Mouse (Mus musculus) ES-Bruce4 (cell line): ENCODE data around the gene Gadd45b. TPM values are rescaled to one million over a fixed set of nuclear protein-coding genes. Genes with fewer than 3 reads are reported as not detected.

Source experiments
- H3K27ac ChIP-seq: 2 replicates; pipeline ENCODE4 v1.5.1; 2012; ENCODE audit warnings: low read length, inconsistent platforms; ENCODE audit not compliant: insufficient read depth
- H3K27me3 ChIP-seq: 2 replicates; pipeline ENCODE4 v1.6.1; 2012; ENCODE audit warnings: mild to moderate bottlenecking, low read length, inconsistent platforms; ENCODE audit not compliant: control insufficient read depth, poor library complexity, insufficient read depth, severe bottlenecking
- H3K36me3 ChIP-seq: 2 replicates; pipeline ENCODE4 v1.6.1; 2012; ENCODE audit warnings: inconsistent platforms, mild to moderate bottlenecking, low read length, moderate library complexity; ENCODE audit not compliant: control insufficient read depth, poor library complexity, insufficient read depth, severe bottlenecking
- H3K4me1 ChIP-seq: one replicate; pipeline ENCODE4 v1.8.1; 2011; ENCODE audit warnings: low read length; ENCODE audit not compliant: control insufficient read depth, insufficient read depth
- H3K4me3 ChIP-seq: 2 replicates; pipeline ENCODE4 v1.5.1; 2011; ENCODE audit warnings: low read depth, mild to moderate bottlenecking, low read length
- H3K9ac ChIP-seq: 2 replicates; pipeline ENCODE4 v1.6.1; 2012; ENCODE audit warnings: low read depth, mild to moderate bottlenecking, inconsistent platforms; ENCODE audit not compliant: poor library complexity, severe bottlenecking
- H3K9me3 ChIP-seq: replicated peaks from 2 replicates; pipeline ENCODE4 v1.6.1; 2012; ENCODE audit warnings: mild to moderate bottlenecking, low read length, inconsistent platforms; ENCODE audit not compliant: control insufficient read depth, poor library complexity, insufficient read depth, severe bottlenecking
- CTCF ChIP-seq: IDR thresholded peaks from one replicate; pipeline ENCODE4 v1.8.1; 2011; ENCODE audit warnings: low read depth, low read length
- EP300 ChIP-seq: IDR thresholded peaks from 2 replicates; pipeline ENCODE4 v1.6.1; 2011; ENCODE audit warnings: low read depth, low read length; ENCODE audit not compliant: insufficient read depth
- POLR2A ChIP-seq: IDR thresholded peaks from one replicate; pipeline ENCODE4 v1.8.1; 2011; ENCODE audit warnings: low read length; ENCODE audit not compliant: insufficient read depth
- polyA plus RNA-seq: library from polyadenylated mRNA; stranded (reverse); fragments of >200 nt; gene quantifications from 2 replicates; pipeline ENCODE4 v1.2.4, GENCODE M21; 2011; ENCODE audit warnings: low read depth; ENCODE audit not compliant: missing spikeins, insufficient read depth, insufficient read length

The Gadd45b gene
- polyA plus RNA-seq, 1 experiment, result 80.7 TPM

DNA sequence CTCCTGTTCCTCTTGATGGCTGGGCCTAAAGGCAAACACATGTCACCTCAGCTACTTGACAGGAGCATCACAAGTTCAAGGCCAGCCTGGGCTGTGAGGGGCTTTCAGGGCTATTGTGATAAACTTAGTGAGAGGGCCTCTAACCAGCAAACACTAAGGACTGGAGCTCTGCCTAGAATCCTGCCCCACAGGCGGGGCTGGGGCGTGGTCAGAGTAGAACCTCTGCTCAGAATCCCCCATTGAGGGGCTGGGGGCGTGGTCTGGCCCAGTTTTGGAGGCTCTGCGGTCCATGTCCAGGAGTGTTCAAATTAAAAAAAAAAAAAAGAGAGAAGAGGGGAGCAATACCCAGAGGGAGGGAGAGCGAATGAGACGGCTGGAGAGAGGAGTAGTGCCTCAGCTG is 34.2 kb upstream of the Gadd45b start:
- no peaks in the 10 kb centered on the region for H3K36me3 ChIP-seq
- no peak overlapping the region for H3K9ac ChIP-seq
- TF ChIP-seq CTCF, result no peak
- TF ChIP-seq POLR2A, result no peak
- TF ChIP-seq EP300, result no peak

DNA sequence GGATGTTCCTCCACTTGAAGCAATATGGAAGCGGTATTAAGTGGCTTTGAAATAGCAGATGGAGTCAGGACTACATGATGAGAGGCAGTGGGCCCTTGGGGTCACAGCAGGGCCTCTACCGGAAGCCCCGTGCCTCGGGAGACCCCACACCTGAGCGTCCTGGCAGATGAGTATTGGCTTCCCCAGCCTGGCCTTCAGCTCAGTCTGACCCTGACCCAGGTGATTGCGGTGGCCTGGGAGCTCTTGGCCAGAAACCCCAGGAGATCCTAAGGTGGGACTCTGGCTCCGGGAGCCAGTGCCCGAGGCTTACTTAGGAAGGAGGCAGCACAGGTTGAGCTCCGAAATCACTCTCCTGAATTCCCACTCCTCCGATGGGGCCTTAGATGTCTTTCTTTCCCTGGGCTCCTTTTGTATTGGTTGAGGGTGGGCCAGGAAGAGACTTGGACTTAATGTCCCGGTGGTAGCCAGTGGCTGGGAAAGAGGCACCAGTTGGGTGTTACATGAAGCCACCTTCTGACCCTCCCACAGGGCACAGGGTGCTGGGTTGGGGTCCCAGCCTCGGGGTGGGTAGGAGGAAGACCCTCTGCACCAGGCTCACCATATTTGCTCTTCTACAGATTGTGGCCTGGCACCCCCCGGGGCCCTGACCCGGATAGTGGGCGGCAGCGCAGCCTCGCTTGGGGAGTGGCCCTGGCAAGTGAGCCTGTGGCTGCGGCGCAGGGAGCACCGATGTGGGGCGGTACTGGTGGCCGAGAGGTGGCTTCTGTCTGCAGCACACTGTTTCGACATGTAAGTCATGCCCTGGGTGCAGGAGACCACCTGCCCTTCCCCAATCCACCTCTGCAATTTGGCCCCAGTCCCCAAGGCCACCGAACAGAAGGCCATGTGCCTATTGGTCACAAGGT is 33.0 kb upstream of the Gadd45b start:
- TF ChIP-seq POLR2A, result no peak
- TF ChIP-seq CTCF, result no peak
- TF ChIP-seq EP300, result no peak
- Histone ChIP-seq H3K9me3 (no peaks in the 10 kb centered on the region), H3K4me3 (peak overlapping the region; percentile 3; the same call in 1 of the 2 replicates), H3K4me1 (peaks cover 2% of the 10 kb centered on the region), H3K27ac (no peak overlapping the region), H3K36me3 (no peaks in the 10 kb centered on the region), H3K9ac (no peak overlapping the region), H3K27me3 (no peaks in the 10 kb centered on the region)

More for the DNA sequence above, 34.2 kb upstream of the Gadd45b start:
- Histone ChIP-seq H3K4me1 (peaks cover 2% of the 10 kb centered on the region), H3K27me3 (no peaks in the 10 kb centered on the region), H3K4me3 (no peak overlapping the region), H3K27ac (no peak overlapping the region), H3K9me3 (no peaks in the 10 kb centered on the region)

DNA sequence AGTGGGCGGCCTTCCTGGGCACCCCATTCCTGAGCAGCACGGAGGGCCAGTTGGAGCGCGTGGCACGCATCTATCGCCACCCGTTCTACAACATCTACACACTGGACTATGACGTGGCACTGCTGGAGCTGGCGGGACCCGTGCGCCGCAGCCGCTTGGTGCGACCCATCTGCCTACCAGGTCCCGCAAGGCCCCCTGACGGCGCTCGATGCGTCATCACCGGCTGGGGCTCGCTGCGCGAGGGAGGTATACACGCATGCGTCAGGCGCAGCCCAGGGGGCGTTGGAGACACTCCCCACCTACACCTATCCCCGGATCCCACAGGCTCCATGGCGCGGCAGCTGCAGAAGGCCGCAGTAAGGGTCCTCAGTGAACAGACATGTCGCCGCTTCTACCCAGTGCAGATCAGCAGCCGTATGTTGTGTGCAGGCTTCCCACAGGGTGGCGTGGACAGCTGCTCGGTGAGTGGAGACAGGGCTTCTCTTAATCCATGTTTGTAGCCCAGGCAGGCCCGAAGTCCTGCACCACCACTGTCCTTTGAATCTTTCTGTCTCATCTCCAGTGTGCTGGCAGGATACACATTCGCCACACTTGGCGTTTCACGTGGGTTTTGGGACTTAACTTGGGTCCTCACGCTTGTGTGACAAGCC is 31.9 kb upstream of the Gadd45b start:
- Histone ChIP-seq H3K9ac (peak overlapping the region; percentile 4; the same call in 1 of the 2 replicates), H3K4me3 (peak overlapping the region; percentile 47)

DNA sequence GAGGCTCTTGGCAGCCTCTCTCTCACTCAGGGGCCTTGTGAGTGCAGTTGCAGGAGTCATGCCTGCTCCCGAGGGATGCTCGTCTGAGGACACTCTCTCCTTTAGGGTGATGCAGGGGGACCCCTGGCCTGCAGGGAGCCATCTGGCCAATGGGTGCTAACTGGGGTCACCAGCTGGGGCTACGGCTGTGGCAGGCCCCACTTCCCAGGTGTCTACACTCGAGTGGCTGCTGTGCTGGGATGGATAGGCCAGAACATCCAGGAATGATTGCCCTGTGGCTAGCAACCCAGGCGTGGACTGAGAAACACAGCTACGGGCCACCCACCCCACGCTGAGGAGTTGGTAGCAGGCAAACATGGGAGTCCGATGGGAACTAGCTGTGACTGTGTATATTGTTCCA is 30.8 kb upstream of the Gadd45b start:
- Histone ChIP-seq H3K36me3 (no peaks in the 10 kb centered on the region), H3K4me3 (no peak overlapping the region), H3K9ac (no peak overlapping the region)

More for the DNA sequence above, 31.9 kb upstream of the Gadd45b start:
- no peaks in the 10 kb centered on the region for H3K9me3 ChIP-seq
- TF ChIP-seq EP300, result no peak
- TF ChIP-seq POLR2A, result no peak
- no peak for TF ChIP-seq CTCF
- H3K4me1 ChIP-seq, result peaks cover 2% of the 10 kb centered on the region
- H3K36me3 ChIP-seq, result no peaks in the 10 kb centered on the region
- no peaks in the 10 kb centered on the region for H3K27me3 ChIP-seq
- H3K27ac ChIP-seq, result no peak overlapping the region

DNA sequence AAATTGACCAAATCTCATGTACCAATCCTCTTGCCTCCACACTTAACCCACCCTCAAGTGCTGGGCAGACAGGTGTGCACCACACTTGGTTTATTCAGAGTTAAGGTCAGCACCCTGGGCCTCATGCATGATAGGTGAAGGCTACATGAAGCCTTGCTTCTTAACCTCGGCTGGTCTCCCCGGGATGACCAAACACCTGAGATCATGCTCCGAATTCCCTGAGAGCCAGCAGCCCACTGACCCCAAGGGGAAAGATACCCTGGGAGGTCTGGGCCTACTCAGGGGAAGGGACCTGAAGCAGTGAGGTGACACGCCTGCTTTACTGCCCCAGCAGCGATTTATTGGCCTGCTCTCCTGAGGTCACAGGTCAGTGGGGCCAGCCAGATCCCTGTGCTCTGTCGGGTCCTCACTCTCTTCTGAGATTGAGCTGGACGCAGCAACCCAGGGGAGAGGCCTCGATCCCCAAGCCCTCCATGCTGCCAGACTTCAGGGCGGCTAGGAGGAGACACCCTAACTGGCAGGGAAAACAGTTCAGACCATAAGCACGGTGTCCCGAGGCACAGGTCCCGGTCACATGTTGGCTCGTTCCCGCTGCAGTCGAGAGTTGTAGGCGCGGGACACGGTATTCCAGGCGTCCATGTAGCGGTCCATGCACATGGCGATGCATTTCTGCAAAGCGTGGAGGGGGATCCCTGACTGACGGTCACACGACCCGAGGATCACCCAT is 30.1 kb upstream of the Gadd45b start:
- TF ChIP-seq CTCF (no peak), EP300 (no peak), POLR2A (no peak)
- Histone ChIP-seq H3K4me1 (peaks cover 2% of the 10 kb centered on the region), H3K27ac (peak overlapping the region; percentile 1; the same call in 1 of the 2 replicates), H3K4me3 (peak overlapping the region; percentile 68), H3K9ac (peak overlapping the region; percentile 67), H3K27me3 (no peaks in the 10 kb centered on the region), H3K9me3 (no peaks in the 10 kb centered on the region), H3K36me3 (no peaks in the 10 kb centered on the region)

More for the DNA sequence above, 30.8 kb upstream of the Gadd45b start:
- peaks cover 2% of the 10 kb centered on the region for H3K4me1 ChIP-seq
- no peak overlapping the region for H3K27ac ChIP-seq
- no peaks in the 10 kb centered on the region for H3K9me3 ChIP-seq
- H3K27me3 ChIP-seq, result no peaks in the 10 kb centered on the region
- no peak for TF ChIP-seq POLR2A
- no peak for TF ChIP-seq CTCF
- no peak for TF ChIP-seq EP300
